Mouse (Mus musculus) adrenal gland, adult (tissue): ENCODE results near the gene Zfp174.
A peak's percentile ranks its signal among the peaks of the same experiment; 100 is the strongest.
"Not testable (repeated sequence)": the region's sequence is repeated elsewhere in the genome, so short reads cannot be mapped to it uniquely, and the experiment has no call there.

Source experiments
- DNase-seq, 2 experiments: peaks; one replicate each; pipeline ENCODE4 v3.0.0; 2022 to 2023; ENCODE audit warnings: low spot score in 1 of 2; ENCODE audit not compliant: inconsistent age in 2 of 2

The Zfp174 gene

DNA sequence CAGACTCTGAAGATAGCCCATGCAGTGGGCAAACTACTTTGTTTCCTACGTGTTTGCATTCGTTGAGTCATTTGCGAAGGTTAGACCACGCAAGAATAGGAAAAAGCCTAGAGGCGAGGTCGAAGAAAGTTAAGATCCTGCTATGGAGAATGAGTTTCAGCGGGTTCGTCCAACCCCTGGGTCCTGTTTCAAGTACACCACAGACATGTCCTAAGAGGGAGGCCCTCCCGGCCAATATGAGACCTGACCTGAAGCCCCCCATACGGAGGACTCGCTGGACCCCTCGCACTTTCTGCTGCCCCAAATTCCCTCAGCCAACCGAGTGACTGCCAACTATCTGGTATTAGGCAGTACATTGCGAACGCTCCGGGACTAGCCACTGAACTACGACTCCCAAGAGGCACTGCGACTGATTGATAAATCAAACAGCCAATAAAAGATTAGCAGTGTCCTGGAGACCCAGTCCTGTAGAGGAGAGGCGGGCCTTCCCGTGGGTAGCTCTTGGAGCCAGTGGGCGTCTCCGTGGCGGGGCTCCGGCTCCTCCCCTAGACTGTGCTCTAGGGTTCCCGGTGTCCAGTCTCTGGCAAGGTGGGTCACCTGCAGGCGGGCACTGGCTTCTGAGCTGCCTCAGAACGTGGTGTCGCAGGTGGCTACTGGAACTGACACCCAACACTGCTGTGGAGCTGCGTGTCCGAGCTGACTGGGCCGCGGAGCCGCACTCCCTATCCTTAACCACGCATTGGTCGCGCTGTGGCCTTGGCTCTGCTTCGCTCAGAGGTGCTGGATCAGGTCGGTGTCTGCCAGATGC lies at the start of gene Zfp174:
Gene Zfp174 (plus strand): TSS at position 558 of the 808 bp plus-strand sequence.
- DNase-seq: peak; percentile 96 to 99

DNA sequence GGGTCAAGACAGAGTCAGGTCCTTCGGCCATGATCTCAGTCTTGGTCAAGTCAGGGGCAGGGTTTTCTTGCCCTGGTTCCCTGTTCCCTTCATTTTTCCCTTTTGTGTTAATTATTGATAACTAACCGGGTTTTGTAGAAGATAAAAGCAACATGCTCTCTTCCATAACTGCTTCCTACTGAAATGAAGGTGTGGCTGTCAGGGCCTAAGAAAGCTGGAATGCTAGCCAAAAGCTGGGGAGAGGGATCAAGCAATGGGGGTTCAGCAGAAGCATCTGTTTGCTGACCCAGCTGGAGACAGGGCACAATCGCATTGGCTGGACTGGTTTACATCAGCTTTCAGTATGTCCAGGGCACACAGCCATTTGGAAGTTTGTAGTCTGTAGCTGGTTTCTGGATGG lies 38.9 kb upstream of the Zfp174 start:
- DNase-seq: no peak

DNA sequence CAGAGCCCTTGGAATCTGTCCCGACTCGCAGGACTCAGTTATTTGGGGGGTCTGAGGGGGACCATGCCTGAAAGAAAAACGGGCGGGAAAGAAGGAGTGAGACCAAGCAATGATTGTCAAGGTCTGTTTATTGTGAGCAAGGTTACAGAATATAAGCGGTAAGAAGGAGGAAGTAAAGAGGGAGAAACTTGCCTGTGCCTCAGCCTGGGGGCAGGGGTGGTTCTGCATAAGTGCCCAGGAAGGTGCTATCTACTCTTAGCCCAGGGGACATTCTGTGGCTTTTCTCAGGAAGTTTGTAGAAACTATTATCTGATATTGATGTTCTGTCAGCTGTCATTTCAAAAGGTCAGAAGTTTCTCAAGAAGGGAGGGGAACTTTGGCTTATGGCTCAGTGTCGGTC lies 32.4 kb upstream of the Zfp174 start:
- not testable (repeated sequence) for DNase-seq

DNA sequence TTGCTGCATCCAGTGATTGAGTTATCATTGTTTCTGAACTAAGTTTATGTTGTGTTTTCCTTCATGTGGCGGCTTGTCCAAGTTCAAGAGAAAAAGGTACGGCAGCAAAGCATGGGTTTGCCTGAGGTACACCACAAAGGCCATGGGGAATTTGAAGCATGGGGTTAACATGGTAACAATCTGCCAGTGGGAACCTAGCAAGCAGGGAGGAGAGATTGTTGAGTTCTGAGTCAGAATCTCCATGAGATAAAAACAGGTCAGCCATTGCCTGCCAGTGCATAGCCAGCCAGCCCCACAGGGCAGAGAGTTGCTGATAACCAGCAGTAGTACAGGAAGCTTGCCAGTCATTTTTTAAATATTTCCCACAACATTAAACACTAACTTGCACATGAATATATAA lies 26.9 kb upstream of the Zfp174 start:
- DNase-seq: peak; percentile 13 to 29

DNA sequence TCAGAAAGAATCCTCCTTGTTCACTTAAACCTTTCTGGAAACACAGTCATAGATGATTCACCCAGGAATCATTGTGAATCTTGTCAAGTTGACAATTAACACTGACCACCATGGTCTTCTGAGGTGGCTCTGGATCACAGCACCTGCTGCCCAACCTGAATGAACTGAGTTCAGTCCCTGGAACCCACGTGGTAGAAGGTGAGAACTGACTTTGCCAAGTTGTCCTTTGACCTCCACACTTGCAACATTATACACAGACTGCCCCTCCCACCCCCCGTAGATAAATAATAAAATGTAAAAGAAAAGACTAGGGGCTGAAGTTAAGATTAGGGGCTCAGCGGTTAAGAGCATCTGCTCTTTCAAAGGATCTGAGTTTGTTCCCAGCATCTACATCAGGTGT lies 19.0 kb upstream of the Zfp174 start:
- DNase-seq: no peak

DNA sequence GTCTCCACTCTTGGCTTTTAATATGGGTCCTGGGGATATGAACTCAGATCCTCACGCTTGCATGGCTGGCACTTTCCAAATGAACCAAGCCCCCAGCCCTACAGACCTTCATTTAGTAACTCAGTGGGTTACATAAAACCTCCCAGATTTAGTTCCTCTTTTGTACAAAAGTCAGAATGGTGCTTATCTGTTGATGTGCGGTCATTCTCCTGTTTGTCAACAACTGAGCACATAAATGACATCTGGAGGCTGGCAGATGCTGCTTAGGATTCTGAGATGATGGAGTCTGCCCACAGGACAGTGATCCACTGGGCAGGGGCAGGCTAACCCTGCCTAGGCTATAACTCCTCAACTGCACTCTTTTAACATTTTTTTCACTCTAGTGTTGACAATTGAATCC lies 17.3 kb upstream of the Zfp174 start:
- DNase-seq: no peak

DNA sequence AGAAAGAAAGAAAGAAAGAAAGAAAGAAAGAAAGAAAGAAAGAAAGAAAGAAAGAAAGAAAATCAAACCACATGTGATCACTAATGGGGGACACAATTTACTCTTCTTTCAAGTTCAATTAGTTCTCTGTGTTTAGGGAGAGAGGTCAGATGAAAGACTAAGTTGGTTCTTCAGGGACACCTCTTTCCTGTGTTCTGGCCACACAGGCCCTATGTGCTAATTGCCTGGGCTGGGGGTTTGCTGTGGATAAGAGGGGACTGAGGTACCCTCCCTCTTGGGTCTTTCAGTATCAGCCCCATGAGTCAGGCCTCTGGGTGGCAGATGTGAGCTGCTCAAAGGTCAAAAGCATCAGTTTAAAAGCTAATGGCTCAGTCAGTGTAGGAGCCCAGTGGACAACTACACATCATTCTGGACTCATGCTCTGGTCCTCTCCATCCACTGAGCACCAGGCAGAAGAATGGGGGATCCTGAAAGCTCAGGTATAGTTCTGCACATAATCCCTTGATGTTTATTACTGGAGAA lies 16.4 kb upstream of the Zfp174 start, which contains the start of gene Olfr15:
Gene Olfr15 (plus strand): TSS at position 291 of the 522 bp plus-strand sequence.
- DNase-seq: peak in 1 of 2 experiments; percentile 24

DNA sequence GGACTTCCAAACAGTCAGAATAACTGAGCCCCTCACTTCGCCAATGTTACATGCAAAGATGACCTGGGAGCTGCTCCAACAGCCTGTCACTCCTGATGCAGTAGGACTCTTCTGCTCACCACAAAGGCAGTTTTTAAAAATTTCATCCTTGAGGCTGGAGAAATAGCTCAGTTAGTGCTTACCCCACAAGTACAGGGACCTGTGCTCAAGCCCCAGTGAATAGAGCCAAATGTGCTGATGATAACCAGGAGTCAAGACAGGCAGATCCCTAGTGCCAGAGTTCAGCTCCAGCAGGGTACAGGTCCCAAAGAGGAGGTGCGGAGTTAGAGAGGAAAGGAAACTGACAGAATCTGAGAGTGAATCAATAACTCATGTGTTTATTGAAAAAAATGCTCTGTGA lies 11.6 kb upstream of the Zfp174 start:
- peak in 1 of 2 experiments; percentile 61 for DNase-seq

DNA sequence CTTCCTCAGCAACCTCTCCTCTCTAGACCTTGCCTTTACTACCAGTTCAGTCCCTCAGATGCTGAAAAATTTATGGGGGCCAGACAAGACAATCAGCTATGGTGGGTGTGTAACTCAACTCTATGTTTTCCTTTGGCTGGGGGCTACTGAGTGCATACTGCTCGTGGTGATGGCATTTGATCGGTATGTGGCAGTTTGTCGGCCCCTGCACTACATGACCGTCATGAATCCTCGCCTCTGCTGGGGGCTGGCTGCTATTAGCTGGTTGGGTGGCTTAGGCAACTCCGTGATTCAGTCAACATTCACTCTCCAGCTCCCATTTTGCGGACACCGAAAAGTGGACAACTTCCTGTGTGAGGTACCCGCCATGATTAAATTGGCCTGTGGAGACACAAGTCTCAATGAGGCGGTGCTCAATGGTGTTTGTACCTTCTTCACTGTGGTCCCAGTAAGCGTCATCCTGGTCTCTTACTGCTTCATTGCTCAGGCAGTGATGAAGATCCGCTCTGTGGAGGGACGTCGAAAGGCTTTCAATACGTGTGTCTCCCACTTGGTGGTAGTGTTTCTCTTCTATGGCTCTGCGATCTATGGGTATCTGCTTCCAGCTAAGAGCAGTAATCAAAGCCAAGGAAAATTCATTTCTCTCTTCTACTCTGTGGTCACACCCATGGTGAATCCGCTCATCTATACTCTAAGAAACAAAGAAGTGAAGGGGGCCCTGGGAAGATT lies 7.7 kb upstream of the Zfp174 start:
- peak; percentile 42 to 83 for DNase-seq

DNA sequence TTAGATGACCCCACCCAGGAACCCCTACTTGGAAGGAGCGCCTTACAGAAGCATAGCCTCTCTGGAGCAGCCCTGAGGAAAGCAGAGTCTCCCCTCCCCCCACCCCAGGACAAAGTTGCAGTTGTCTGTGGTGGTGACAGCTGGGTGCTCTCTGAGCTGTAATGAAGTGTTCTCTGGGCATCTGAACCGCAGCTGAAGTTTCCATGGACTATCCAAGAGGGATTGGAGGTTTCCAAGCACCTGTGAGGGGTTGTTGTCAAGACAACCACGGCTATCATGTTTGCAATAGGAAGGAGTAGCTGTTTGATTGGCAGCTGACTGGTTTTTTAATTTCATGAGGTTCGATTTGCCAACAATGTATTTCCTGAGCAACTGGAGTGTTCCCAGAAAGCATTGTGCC lies 4.1 kb upstream of the Zfp174 start:
- DNase-seq: no peak

DNA sequence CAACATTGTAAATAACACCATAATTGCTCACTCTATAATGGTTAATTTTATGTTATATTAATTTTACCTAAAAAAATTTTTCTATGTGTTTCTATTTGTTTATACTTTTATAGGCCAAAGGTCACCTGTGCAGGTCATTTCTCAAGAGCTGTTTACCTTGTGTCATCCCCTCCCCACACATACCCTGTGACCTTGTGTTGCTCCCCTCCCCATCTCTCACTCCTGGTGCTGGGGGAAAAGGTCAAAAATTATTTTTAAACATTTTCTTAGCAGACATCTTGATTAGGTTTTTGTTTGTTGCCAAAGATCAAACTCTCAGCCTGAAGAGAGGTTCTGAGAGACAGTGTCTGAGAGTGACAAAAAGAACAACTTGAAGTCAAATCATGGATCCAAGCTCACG lies 3.3 kb upstream of the Zfp174 start:
- no peak for DNase-seq

DNA sequence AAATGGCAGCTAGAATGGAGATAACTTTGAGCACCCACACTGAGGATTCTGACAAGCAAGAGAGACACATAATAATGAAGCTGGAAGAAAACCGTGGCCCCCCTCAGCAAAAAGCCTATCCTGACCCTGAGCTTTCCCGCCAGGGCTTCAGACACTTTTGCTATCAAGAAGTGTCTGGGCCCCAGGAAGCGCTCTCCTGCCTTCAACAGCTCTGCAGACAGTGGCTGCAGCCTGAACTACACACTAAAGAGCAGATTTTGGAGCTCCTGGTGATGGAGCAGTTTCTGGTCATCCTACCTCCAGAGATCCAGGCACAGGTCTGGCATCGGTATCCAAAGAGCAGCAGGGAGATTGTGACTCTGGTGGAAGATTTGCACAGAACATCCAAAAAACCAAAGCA lies 803 bp downstream of the Zfp174 start:
- peak; percentile 40 to 74 for DNase-seq

DNA sequence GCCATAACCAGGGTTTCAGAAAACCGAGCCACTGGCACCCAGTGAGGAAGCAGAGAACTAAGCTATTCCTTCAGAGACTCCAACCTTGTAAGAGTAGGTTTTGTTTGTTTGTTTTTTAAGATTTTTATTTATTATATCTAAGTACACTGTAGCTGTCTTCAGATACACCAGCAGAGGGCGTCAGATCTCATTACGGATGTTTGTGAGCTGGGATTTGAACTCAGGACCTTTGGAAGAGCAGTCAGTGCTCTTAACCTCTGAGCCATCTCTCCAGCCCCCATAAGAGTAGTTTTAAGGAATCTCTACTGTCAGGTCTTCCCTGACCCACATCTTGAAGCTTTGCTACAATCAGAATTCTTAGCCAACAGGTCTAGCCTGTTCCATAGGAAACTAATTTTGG lies 1.3 kb downstream of the Zfp174 start:
- peak in 1 of 2 experiments; percentile 54 for DNase-seq

DNA sequence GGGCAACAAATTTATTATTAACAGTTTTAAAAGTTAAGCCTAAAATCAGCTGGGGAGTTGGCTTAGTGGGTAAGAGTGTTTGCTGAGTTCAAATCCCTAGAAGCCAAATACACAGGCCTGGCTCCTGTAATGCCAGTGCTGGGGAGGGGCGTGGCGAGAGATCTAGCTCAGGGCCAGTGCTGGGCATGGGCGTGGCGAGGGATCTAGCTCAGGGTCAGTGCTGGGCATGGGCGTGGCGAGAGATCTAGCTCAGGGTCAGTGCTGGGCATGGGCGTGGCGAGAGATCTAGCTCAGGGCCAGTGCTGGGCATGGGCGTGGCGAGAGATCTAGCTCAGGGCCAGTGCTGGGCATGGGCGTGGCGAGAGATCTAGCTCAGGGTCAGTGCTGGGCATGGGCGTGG lies 4.2 kb downstream of the Zfp174 start:
- peak; percentile 78 to 91 for DNase-seq

DNA sequence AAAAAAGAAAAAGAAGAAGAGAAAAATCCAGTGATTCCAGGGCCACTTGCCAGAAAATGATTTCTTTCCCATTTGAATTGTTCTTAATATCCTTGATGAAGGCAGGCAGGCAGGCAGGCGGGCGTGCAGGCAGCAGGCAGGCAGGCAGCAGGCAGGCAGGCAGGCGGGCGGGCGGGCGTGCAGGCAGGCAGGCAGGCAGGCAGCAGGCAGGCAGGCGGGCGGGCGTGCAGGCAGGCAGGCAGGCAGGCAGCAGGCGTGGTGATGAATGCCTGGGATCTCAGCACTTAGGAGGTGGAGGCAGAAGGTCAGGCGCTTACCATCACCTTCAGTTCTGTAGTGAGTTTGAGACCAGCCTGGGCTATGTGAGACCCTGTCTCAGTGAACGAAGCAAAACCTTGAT lies 5.5 kb downstream of the Zfp174 start:
- peak in 1 of 2 experiments; percentile 49 for DNase-seq

DNA sequence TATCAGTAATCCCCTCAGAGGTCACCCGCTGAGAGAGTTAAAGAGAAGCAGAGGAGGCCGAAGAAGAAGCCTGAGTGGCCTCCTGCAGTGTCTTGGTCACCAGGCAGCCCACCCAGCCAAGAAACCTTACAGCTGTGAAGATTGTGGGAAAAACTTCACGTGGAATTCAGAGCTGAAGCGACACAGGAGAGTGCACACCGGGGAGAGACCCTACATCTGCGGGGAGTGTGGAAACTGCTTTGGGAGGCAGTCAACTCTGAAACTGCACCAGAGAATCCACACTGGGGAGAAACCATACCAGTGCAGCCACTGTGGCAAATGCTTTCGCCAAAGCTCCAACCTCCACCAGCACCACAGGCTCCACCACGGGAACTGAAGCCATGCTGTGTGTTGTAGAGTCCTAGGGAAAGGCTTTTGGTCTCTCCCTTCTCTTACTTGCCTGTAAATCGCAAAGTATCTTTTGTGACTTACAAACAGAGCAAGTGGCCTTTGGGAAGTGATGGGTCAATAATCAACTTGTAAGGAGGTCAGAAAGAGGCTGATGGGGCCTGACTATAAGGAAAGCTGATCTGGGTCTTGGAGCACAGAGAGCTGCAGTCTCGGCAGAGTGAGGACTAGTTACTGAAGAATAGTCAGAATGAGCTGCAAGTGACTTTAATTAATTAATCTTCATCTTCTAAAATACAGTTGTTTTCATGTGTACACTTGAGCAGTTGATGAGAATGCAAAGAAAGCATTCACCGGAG lies 7.5 kb downstream of the Zfp174 start:
- DNase-seq: peak in 1 of 2 experiments; percentile 32

DNA sequence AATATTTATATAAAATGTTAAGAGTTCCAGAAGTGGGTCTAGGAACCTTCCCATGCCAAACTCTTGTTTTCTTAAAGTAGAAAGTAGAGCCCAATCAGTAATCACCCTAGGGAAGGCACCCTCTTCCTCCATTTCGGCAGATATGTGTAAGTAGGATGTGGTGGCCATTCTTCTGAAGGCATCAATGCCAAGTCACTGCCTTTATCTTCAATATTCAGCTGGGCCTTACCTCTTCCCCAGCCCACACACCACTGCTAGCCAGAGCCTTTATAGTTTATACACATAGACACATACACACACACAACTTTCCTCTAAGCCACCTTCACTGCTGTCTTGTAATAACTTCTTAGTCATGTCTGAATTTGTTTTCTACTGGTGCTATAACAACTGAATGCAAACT lies 8.7 kb downstream of the Zfp174 start:
- DNase-seq: no peak

DNA sequence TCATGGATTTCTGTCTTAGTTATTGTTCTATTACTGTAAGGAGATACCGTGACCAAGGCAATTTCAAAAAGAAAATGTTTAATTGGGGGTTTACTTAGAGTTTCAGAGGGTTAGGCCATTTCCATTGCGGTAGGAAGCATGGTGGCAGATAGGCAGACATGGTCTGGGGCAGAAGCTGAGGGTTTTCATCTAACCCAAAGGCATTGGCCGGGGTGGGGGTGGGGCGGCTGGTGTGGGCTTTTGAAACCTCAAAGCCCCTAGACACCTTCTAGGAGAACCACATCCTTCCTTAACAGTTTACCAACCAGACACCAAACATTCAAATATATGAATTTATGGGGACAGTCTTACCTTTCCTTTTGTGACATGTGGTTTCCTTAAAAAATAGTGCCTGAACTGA lies 12.2 kb downstream of the Zfp174 start:
- no peak for DNase-seq

DNA sequence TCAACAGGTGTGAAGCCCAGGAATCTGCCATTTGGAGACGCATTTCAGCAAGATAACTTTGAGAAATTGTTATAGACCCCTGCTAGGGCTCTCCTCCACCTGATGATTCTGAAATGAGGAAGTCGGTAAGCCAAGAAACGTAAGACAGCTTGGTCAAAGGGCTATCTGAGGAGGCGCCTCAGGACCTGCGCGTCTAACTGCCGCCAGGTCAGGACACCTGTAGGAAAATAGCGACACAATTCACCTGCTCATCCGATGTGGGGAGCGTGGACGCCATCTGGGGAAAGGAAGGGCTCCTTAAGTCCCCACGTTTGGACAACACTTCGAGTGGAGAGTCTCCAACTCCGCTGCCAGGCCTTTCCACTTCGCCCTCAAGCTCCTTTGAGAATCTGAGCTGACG lies 24.7 kb downstream of the Zfp174 start:
- no peak for DNase-seq

DNA sequence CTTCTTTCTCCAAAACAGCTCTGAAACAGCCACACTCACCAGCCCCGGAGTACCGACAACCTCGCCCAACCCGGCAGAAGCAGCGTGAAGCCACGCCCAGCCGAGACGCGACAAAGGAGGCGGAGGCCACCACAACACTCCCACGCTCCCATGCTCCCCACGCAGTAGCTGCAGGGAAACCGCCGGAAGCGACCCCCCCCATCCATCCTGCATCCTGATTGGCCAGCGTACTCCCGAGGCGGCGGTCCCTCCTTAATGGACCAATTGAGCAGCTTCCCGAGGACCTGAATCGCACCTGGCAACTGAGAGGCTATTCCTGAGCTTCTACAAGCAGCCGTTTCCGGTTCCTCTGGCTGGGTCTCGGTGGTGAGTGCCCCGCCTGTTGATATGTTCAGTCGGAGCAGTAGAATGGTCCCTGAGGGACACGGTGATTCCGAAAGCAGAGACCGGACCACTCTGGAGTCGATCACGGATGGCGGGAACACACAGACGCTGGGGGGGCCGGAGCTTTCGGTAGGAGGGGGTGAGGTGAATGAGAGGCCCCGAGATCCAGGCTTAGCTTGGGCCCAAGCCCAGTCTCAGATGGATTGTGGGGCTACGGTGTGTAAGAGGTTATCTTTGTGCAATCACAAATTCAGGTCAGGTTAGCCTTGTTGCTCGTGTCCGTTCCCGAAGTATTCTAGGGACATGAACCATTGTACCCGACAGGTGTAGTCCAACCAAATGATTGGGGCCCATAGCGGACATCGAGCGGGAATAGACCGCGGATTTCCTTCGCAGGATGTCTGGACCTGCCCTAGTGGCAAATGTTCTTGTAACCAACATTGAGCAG lies 25.4 kb downstream of the Zfp174 start, which contains the start of gene Naa60:
Gene Naa60 (plus strand): TSS at position 160 of the 832 bp plus-strand sequence.
- peak; percentile 94 to 97 for DNase-seq
